Mouse (Mus musculus) midbrain, embryonic 11.5 days (tissue): ENCODE results near the gene Pla2g12a. TPM values are rescaled to one million over a fixed set of nuclear protein-coding genes. Genes with fewer than 3 reads are reported as not detected.

Experiments
- ATAC-seq: fragments of 200-750 bp; cut with Nextera tagmentation; 2 replicates; pipeline ENCODE4 v1.8.0; 2017; ENCODE audit warnings: moderate TSS enrichment, moderate library complexity; ENCODE audit not compliant: low FRiP score
- DNase-seq: peaks from one replicate; pipeline ENCODE4 v3.0.0; 2015; ENCODE audit warnings: low spot score; ENCODE audit errors: missing footprints
- H3K27ac ChIP-seq: fragments of 300-500 bp; sonication (generic); 2 replicates; pipeline ENCODE4 v1.5.1; 2014; ENCODE audit warnings: low read depth, low read length
- H3K27me3 ChIP-seq: fragments of 300-500 bp; sonication (generic); 2 replicates; pipeline ENCODE4 v1.6.1; 2014; ENCODE audit warnings: mild to moderate bottlenecking, low read length, moderate library complexity, mixed read lengths; ENCODE audit not compliant: control insufficient read depth, insufficient read depth
- H3K36me3 ChIP-seq: fragments of 300-500 bp; sonication (generic); 2 replicates; pipeline ENCODE4 v1.6.1; 2014; ENCODE audit warnings: mild to moderate bottlenecking, low read length, moderate library complexity, mixed read lengths; ENCODE audit not compliant: control insufficient read depth, insufficient read depth
- H3K4me1 ChIP-seq: fragments of 300-500 bp; sonication (generic); 2 replicates; pipeline ENCODE4 v1.6.1; 2014; ENCODE audit warnings: low read length; ENCODE audit not compliant: control insufficient read depth, insufficient read depth
- H3K4me2 ChIP-seq: fragments of 300-500 bp; sonication (generic); 2 replicates; pipeline ENCODE4 v1.6.1; 2014; ENCODE audit warnings: mild to moderate bottlenecking, moderate library complexity
- H3K4me3 ChIP-seq: fragments of 300-500 bp; sonication (generic); 2 replicates; pipeline ENCODE4 v1.5.1; 2014; ENCODE audit warnings: low read depth, low read length
- H3K9ac ChIP-seq: fragments of 300-500 bp; sonication (generic); 2 replicates; pipeline ENCODE4 v1.6.1; 2014; ENCODE audit warnings: low read length
- H3K9me3 ChIP-seq: fragments of 300-500 bp; sonication (generic); 2 replicates; pipeline ENCODE4 v1.6.1; 2016; ENCODE audit warnings: low read length; ENCODE audit not compliant: control insufficient read depth
- WGBS: fragments of 180-500 bp; shearing (Covaris S2); extraction: QIAGEN DNeasy Blood & Tissue Kit; methylation state at CpG from one replicate; pipeline ENCODE4 v1.1.7; 2014; 5-methylcytosine and 5-hydroxymethylcytosine counted together
- polyA plus RNA-seq: library from polyadenylated mRNA; unstranded; fragments of >200 nt; fragmentation: Nextera tagmentation; extraction: Ambion mirVana; gene quantifications from 2 replicates; pipeline ENCODE4 v1.2.1, GENCODE M21; 2014

The Pla2g12a gene
- polyA plus RNA-seq, 1 experiment from 2014 or later: 27.9 TPM

DNA sequence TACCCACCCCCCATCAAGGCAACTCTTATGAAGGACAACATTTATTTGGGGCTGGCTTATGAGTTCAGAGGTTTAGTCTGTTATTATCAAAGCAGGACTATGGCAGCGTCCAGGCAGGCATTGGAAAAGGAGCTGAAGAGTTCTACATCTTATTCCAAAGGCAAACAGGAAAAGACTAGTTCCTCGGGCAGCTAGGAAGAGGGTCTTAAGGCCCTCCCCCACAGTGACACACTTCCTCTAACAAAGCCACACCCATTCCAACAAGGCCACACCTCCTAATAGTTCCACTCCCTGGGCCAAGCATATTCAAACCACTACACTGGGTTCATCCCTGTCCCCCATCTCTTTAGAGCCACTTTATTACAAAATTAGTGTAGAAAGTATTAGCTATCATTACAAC is 15.8 kb upstream of the Pla2g12a start:
- H3K4me3 ChIP-seq: no peak overlapping the region
- H3K27ac ChIP-seq: no peak overlapping the region
- no peaks in the 10 kb centered on the region for H3K4me1 ChIP-seq
- peaks cover 3% of the 10 kb centered on the region; the same call in 1 of the 2 replicates for H3K9me3 ChIP-seq
- 81% methylated on average over 2 of the region's 2 CpGs for WGBS
- ATAC-seq (no peak), DNase-seq (no peak)
- no peaks in the 10 kb centered on the region for H3K27me3 ChIP-seq
- H3K36me3 ChIP-seq: no peaks in the 10 kb centered on the region
- no peak overlapping the region for H3K4me2 ChIP-seq
- H3K9ac ChIP-seq: no peak overlapping the region

DNA sequence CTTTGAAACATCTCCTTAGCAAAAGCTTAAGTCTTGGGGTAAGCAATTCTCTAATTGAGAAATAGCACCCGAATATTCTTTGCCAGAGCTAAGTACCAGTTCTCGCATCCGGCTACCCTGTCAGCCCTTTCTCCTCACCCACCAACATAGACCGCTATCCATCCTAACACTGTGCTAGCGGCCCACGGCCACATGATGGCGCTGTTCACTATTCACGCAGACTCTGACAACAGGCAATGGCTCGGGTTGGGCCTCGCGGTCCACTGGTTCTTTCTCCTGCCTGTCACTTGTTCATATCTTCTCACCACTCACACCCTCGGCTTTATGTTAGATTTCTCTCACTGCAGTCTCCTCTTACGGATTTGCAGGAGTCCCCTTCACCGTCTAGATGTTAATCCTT is 14.7 kb upstream of the Pla2g12a start:
- peak; percentile 90 for DNase-seq
- WGBS: 49% methylated on average over 14 of the region's 14 CpGs
- H3K4me2 ChIP-seq: no peak overlapping the region
- no peak for ATAC-seq
- H3K36me3 ChIP-seq: no peaks in the 10 kb centered on the region
- no peaks in the 10 kb centered on the region for H3K9me3 ChIP-seq
- H3K4me3 ChIP-seq: no peak overlapping the region
- no peak overlapping the region for H3K27ac ChIP-seq
- H3K4me1 ChIP-seq: no peaks in the 10 kb centered on the region
- no peak overlapping the region for H3K9ac ChIP-seq
- H3K27me3 ChIP-seq: no peaks in the 10 kb centered on the region

DNA sequence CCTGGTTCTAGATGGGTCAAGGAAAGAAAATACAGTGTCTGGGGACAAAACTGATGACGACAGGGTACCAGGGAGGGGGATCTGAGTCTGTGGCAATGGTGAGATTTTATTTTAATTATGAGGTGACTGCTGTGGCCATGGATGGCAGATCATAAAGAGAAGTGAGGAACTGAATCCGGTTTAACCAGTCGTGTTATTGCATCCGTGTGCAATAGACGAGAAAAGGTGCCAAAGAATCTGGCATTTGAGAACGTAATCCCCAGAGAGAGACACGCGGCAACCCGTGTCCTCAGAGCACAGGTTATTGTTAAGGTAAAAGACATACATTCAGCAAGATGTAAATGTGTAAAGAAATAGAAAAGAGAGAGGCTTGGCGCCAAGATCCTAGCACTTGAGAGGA is 1.1 kb upstream of the Pla2g12a start:
- H3K9ac ChIP-seq: no peak overlapping the region
- no peaks in the 10 kb centered on the region for H3K9me3 ChIP-seq
- ATAC-seq: no peak
- no peaks in the 10 kb centered on the region for H3K27me3 ChIP-seq
- no peak overlapping the region for H3K4me2 ChIP-seq
- no peak overlapping the region for H3K27ac ChIP-seq
- no peak for DNase-seq
- no peaks in the 10 kb centered on the region for H3K36me3 ChIP-seq
- 90% methylated on average over 10 of the region's 10 CpGs for WGBS
- H3K4me3 ChIP-seq: no peak overlapping the region
- H3K4me1 ChIP-seq: peaks cover 4% of the 10 kb centered on the region; the same call in 1 of the 2 replicates

DNA sequence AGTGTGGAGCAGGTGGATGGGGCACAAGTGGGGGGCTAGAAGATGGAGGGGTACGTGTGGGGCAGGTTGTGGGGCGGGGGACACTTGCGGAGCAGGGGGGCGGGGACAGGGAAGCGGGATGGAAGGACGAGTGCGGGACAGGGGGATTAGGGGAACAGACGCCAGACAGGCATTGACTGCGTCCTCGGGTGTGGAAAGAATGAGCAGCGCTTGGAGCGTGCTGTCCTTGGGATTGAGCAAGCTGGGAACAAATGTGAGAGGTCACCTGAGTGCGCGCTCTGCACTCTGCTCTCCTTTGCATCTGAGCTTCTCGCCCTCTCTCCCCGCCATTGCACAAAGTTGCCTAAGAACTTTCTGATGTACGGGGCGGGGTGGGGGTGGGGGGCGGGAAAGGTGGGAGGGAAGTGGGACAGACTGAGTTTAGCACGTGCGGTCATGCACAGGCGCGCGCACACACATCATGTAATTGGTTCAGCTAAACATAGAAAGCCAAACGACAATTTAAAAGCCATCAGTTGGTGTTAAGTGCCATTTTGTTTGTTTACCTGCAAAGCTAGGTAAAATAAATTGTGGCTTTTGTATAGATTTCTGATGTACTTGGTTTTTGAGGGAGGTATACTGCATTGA is 838 bp downstream of the Pla2g12a start:
- peak; percentile 78 for ATAC-seq
- no peak overlapping the region for H3K27ac ChIP-seq

DNA sequence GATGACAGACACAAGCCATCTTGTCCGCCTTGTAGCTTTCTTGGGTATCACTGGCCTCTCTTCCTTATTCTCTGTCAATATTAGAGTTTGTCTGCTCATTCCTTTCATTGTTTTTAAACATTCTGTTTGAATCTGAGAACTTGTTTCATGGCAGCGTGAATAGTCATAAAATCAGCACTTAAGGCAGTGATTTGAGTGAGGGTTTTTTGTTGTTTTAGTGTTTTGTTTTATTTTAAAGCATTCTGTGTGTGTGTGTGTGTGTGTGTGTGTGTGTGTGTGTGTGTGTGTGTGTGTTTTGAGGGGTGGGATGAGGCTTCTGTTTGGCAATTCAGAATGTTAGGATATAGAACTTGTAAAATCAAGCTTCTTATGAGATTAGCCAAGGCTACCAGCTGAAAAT is 1.5 kb downstream of the Pla2g12a start:
- WGBS: 78% methylated on average over 2 of the region's 2 CpGs
- no peaks in the 10 kb centered on the region for H3K9me3 ChIP-seq
- peaks cover 4% of the 10 kb centered on the region; the same call in 1 of the 2 replicates for H3K4me1 ChIP-seq
- no peak for ATAC-seq
- no peak overlapping the region for H3K9ac ChIP-seq
- no peaks in the 10 kb centered on the region for H3K27me3 ChIP-seq
- H3K27ac ChIP-seq: no peak overlapping the region
- no peak overlapping the region for H3K4me3 ChIP-seq
- no peaks in the 10 kb centered on the region for H3K36me3 ChIP-seq
- no peak overlapping the region for H3K4me2 ChIP-seq
- no peak for DNase-seq

More for the DNA sequence above, 838 bp downstream of the Pla2g12a start:
- 2% methylated on average over 25 of the region's 25 CpGs for WGBS
- no peaks in the 10 kb centered on the region for H3K27me3 ChIP-seq
- H3K4me3 ChIP-seq: peak overlapping the region; percentile 68
- H3K4me2 ChIP-seq: peak overlapping the region; percentile 81
- no peaks in the 10 kb centered on the region for H3K36me3 ChIP-seq
- H3K9me3 ChIP-seq: no peaks in the 10 kb centered on the region
- peaks cover 4% of the 10 kb centered on the region; the same call in 1 of the 2 replicates for H3K4me1 ChIP-seq
- peak; percentile 90 for DNase-seq
- peak overlapping the region; percentile 71 for H3K9ac ChIP-seq

DNA sequence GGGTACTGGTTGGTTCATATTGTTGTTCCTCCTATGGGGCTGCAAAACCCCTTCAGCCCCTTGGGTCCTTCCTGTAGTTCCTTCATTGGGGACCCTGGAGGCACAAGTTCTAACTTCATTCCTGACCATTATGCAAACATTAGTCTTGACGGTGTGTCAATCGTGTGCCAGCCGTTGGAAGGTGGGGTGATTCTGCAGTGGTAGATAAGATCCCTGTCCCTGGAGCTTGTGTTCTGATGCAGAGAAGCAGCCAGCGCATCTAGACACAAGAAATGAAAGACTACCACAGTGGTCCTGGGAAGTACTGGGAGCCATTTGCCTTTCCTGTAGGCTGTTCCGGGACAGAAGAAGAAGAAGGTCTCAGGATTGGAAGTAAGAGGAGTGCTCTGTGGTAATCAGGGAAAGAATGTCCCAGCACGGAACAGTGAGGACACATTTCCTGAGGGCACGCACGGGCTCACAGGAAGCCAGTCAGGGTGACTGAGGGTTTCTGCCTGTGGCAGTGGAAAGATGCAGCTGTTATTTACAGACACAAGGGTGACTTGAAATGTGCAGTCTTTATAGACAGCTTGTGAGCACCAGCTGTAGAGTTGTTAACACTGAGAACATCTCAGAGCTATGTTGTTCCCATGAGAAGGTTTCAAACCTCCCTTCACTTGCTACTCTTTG is 2.7 kb downstream of the Pla2g12a start:
- DNase-seq (no peak), ATAC-seq (no peak)
- H3K4me2 ChIP-seq: no peak overlapping the region
- H3K9ac ChIP-seq: no peak overlapping the region
- no peak overlapping the region for H3K27ac ChIP-seq
- 85% methylated on average over 8 of the region's 8 CpGs for WGBS
- H3K36me3 ChIP-seq: no peaks in the 10 kb centered on the region
- no peak overlapping the region for H3K4me3 ChIP-seq
- H3K9me3 ChIP-seq: no peaks in the 10 kb centered on the region
- H3K27me3 ChIP-seq: no peaks in the 10 kb centered on the region
- H3K4me1 ChIP-seq: peaks cover 4% of the 10 kb centered on the region; the same call in 1 of the 2 replicates

DNA sequence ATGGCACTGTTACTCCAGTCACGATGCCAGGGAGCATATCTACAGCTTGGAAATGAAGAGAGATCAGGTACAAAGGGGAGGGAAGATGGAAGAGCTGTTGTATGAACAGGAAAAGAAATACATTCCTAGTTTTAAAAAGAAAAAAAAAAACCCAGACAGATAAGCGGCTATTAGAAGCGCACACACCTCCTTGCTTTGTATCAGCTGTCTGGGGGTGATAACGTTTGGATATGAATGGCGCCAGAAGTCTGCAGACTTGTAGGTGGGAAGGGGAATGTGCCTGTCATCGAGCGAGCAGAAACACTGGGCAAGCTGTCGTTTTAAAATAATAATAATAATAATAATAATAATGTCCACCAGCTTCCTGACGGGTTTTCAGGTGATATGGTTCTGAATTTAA is 7.2 kb downstream of the Pla2g12a start:
- Histone ChIP-seq H3K27ac (no peak overlapping the region), H3K36me3 (no peaks in the 10 kb centered on the region), H3K27me3 (no peaks in the 10 kb centered on the region), H3K4me2 (no peak overlapping the region), H3K9me3 (no peaks in the 10 kb centered on the region), H3K9ac (no peak overlapping the region), H3K4me1 (no peaks in the 10 kb centered on the region), H3K4me3 (no peak overlapping the region)
- WGBS: 90% methylated on average over 9 of the region's 9 CpGs
- ATAC-seq (no peak), DNase-seq (no peak)

DNA sequence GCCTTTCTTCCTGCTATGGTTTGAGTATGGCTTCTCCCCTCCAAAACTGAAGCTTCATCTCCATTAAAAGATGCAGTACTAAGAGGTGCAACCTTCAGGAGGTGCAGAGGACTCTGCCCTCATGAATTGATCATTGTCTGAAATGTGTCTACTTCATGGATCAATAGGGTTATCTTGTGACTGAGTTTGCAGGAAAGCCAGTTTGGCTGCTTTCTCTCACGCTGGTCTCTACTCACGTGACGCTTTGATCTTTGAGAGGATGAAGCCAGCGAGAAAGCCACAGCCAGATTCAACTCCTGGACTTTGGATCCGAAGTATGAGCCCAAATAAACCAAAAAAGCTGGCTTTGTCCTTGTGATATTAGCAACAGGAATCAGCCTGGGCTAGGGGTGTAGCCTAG is 8.0 kb downstream of the Pla2g12a start:
- Histone ChIP-seq H3K4me2 (no peak overlapping the region), H3K27me3 (no peaks in the 10 kb centered on the region), H3K27ac (no peak overlapping the region), H3K4me1 (no peaks in the 10 kb centered on the region), H3K9ac (no peak overlapping the region), H3K36me3 (no peaks in the 10 kb centered on the region), H3K4me3 (no peak overlapping the region), H3K9me3 (no peaks in the 10 kb centered on the region)
- no peak for ATAC-seq
- WGBS: 82% methylated on average over 5 of the region's 5 CpGs
- no peak for DNase-seq

DNA sequence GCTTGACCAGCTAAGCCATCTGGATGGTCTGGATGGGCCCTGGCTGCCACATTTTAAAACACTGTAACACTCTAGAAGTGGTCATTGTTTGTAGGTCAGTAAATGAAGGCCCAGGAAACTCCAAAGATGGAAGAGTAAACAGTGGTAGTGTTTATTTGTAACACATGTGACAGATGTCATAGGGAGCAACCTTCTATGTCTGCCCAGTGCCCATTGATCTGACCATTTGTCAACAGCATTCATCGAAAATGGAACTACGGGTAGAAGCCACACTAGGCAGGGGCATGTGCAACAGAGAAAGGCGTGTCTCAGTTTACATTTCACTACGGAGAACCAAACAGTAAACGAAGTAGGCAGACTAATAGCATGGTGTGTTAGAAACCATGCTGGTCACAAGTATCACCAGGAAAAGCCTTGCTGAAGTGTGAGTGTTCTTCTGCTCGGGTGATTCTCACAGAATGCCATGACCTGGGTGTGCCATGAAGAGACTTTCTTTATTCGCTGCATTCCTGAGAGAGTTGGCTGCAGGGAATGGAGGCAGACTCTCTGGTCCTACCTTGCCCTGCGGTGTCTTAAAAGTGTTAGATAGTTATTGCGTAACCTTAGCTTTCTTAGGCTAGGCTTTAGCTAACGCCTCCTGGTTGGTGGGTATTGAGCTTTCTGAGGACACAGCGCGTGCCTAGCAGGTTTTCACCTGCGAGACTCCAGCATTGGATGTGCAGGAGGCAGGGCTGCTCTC is 9.5 kb downstream of the Pla2g12a start:
- Histone ChIP-seq H3K27ac (no peak overlapping the region), H3K4me3 (no peak overlapping the region), H3K9me3 (no peaks in the 10 kb centered on the region), H3K36me3 (no peaks in the 10 kb centered on the region), H3K4me1 (no peaks in the 10 kb centered on the region), H3K4me2 (no peak overlapping the region), H3K9ac (no peak overlapping the region), H3K27me3 (no peaks in the 10 kb centered on the region)
- DNase-seq (no peak), ATAC-seq (no peak)
- 92% methylated on average over 13 of the region's 13 CpGs for WGBS
